Mouse (Mus musculus) liver, adult (tissue): ENCODE results near the gene Tango6.

ENCODE experiments used
- GATA4 ChIP-seq: IDR thresholded peaks from 2 replicates; pipeline ENCODE4 v1.6.1; 2014; ENCODE audit warnings: mild to moderate bottlenecking, low read length; ENCODE audit not compliant: insufficient replicate concordance

The Tango6 gene

GRCm38 (mm10) chr8:106726551-106726950 is 43.7 kb downstream of the Tango6 start:
- no peak for TF ChIP-seq GATA4

GRCm38 (mm10) chr8:106727241-106727835 is 44.5 kb downstream of the Tango6 start:
- TF ChIP-seq GATA4, result no peak

- no peak for TF ChIP-seq GATA4
Measured at GRCm38 (mm10) chr8:106727889-106728288, 45.0 kb downstream of the Tango6 start.

DNA sequence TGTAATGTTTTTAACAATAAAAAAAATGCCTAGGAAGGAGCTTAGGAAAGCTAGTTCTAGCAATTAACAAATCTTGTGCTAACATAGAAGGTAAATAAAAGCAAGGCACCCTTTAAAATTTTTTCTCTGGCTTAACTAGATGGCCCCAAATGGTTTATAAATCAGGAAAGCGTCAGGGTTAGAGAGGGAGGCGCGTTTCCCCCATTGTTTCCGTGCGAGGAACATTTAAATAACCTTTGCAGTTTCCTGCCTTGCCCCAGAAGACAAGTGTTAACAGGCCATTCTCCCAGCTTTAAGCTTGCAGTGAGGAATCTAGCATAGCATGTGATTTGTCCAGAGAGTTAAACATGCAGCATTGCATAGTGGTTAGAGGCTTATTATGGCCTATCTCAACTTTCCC is 50.1 kb downstream of the Tango6 start:
- no peak for TF ChIP-seq GATA4

- TF ChIP-seq GATA4, result no peak
Measured at GRCm38 (mm10) chr8:106733703-106734102, 50.8 kb downstream of the Tango6 start.

- TF ChIP-seq GATA4, result no peak
Measured at GRCm38 (mm10) chr8:106734222-106734621, 51.4 kb downstream of the Tango6 start.

DNA sequence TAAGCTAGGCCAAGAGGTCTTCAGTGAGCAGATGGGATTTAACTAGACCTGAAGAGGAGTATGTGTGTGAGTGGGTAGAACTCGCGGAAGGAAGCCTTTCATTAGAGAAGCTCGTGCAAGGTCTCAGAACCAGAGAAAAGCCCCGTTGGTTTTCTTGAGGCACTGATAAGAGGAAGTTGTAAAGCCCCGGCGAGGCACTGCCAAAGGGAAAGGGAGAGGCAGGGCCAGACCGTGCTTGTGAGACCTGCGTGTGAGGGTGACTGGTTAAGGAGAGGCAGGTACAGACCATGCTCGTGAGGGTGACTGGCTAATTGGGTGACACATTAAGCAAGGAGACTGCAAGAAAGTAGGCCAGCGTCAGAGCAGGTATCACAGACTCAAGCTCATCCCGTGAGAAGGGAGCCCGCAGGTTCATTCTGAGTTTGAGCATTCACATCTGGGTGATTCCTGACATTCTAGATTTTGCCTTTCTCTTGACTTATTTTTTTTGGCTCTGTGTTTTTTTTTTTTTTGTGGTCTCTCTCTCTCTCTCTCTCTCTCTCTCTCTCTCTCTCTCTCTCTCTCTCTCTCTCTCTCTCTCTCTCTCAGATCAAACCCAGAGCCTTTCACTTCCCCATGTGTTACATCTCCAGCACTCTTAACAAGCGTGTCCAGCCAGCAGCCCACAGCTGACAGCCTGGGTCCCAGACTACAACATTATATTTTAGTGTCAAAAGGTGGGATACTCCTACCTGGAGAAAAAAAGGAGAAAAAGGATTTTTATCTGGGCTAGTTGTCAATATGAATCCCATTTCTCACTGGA is 54.2 kb downstream of the Tango6 start:
- no peak for TF ChIP-seq GATA4

DNA sequence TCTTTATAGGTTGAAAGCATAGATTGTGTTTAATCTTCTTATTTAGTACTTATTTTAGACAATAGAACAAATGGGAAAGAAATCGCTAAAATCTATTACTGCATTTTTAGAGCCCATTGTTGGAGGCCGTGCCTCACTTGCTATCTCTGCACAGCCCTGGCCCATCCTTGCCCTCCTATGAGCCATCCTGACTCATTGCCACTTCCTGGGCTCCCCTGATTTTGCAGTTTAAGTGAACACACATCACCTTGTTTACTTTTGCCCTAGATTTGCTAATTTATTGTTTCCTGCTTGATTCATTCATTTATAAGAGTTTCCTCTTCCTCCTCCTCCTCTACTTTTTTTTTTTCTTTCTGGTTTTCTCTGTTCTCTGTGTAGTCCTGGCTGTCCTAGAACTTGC is 55.0 kb downstream of the Tango6 start:
- no peak for TF ChIP-seq GATA4

GRCm38 (mm10) chr8:106742321-106742720 is 59.5 kb downstream of the Tango6 start:
- TF ChIP-seq GATA4, result no peak

DNA sequence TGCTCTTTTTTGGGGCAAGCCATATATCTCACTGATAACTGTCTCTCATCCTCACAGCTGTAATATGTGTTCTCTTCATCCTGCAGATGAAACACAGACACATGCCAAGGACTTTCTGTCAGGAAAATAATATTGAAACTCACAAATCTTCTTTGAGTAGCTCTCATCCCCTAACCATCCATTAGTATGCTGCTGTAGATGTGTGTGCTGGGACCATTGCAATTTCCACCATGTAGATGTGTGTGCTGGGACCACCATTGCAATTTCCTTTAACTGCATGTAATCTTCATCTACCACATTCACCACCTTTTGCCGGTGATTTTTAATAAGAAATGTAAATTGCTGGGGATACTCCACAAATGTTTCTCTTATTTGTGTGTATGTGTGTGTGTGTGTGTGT is 60.5 kb downstream of the Tango6 start:
- TF ChIP-seq GATA4, result no peak

DNA sequence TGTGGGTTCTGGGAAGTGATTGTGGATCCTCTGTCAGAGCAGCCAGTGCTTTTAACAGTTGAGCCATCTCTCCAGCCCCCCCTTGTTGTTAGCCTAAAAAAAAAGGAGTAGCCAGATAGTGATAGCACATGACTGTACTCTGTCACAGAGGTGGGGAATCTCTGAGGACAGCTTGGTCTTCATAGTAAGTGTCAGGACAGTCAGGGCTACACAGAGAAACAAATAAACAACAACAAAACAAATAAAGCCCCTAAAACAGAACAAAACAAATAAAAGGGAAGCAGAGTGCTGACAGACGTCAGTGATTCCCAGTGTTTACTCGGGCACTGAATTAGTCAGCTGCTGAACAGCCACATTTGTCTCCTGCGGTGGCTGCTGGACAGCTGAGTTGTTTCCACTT is 70.6 kb downstream of the Tango6 start:
- TF ChIP-seq GATA4, result no peak

- no peak for TF ChIP-seq GATA4
Measured at GRCm38 (mm10) chr8:106761317-106761716, 78.4 kb downstream of the Tango6 start.

GRCm38 (mm10) chr8:106761867-106762523 is 79.1 kb downstream of the Tango6 start:
- no peak for TF ChIP-seq GATA4

DNA sequence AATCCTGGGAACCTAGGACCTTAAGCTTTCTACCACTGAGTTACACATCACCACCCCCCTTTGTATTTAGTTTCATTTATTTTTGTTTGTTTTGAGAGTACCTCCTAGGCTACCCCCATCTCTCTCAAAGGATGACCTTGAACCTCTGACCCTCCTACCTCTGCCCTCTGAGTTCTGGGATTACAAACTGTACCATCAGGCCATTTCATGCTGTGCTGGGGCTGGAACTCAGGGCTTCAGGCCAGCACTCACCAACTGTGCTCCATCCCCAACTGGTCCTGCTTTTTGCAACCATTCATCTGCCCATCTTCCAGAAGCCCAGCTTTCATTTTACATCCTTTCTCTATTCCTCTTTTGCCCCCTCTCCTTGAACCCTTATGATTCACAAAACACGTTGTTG is 81.7 kb downstream of the Tango6 start:
- TF ChIP-seq GATA4, result no peak

GRCm38 (mm10) chr8:106765570-106765969 is 82.7 kb downstream of the Tango6 start:
- no peak for TF ChIP-seq GATA4

- no peak for TF ChIP-seq GATA4
Measured at GRCm38 (mm10) chr8:106766736-106767135, 83.9 kb downstream of the Tango6 start.

DNA sequence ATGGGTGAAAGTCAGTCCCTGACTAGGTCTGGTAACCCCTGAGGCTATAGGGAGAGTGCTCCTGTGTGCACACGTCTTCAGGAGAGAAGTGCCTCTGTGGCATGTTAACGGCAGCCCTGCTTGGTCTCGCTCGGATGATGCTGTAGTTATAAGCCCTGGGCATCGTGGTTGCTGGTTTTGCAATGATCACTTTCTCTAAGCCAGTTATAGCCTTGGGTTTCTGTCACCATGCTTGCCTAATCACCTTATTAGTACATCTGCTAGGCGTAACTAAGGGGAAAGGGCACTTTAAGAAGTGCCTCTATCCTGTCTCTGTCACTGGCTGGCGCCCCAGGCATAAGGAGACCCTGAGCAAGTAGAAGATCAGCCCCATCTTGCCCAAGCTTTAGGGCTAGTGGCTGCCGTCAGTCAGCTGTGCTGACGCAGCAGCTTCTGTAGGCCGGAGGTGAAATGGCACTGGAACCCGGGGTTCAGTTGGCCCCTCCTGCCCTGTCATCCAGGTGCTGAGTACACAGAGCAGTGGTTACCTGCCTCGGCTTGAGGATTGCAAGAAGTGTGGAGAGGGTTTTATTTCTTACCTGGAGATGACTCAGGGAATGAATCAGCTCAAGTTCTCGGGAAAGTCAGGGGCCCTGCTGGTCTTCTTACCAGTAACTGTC is 86.4 kb downstream of the Tango6 start:
- TF ChIP-seq GATA4, result no peak
